Mouse (Mus musculus) hindbrain, postnatal 0 days (tissue): ENCODE results near the gene Ppil1. TPM values are rescaled to one million over a fixed set of nuclear protein-coding genes. Genes with fewer than 3 reads are reported as not detected.
A peak's percentile ranks its signal among the peaks of the same experiment; 100 is the strongest.
"Not testable (repeated sequence)": the region's sequence is repeated elsewhere in the genome, so short reads cannot be mapped to it uniquely, and the experiment has no call there.

Source experiments
- ATAC-seq: fragments of 200-750 bp; cut with Nextera tagmentation; 2 replicates; pipeline ENCODE4 v1.8.0; 2017; ENCODE audit warnings: mild to moderate bottlenecking, moderate TSS enrichment, moderate library complexity
- DNase-seq: peaks from one replicate; pipeline ENCODE4 v3.0.0-alpha.2; 2015; ENCODE audit warnings: low spot score
- H3K27ac ChIP-seq: fragments of 300-500 bp; sonication (generic); 2 replicates; pipeline ENCODE4 v1.5.1; 2014; ENCODE audit warnings: mild to moderate bottlenecking
- H3K27me3 ChIP-seq: fragments of 300-500 bp; sonication (generic); 2 replicates; pipeline ENCODE4 v1.6.1; 2014; ENCODE audit warnings: low read length, mixed read lengths; ENCODE audit not compliant: insufficient read depth
- H3K36me3 ChIP-seq: fragments of 300-500 bp; sonication (generic); 2 replicates; pipeline ENCODE4 v1.6.1; 2014; ENCODE audit warnings: low read length, mixed read lengths; ENCODE audit not compliant: insufficient read depth
- H3K4me1 ChIP-seq: fragments of 300-500 bp; sonication (generic); 2 replicates; pipeline ENCODE4 v1.6.1; 2014; ENCODE audit warnings: antibody characterized with exemption, low read length, mixed read lengths; ENCODE audit not compliant: insufficient read depth
- H3K4me2 ChIP-seq: fragments of 300-500 bp; sonication (generic); 2 replicates; pipeline ENCODE4 v1.6.1; 2014; ENCODE audit warnings: low read depth, mild to moderate bottlenecking, low read length, moderate library complexity, mixed read lengths
- H3K4me3 ChIP-seq: fragments of 300-500 bp; sonication (generic); 2 replicates; pipeline ENCODE4 v1.5.1; 2014; ENCODE audit warnings: low read length
- H3K9ac ChIP-seq: fragments of 300-500 bp; sonication (generic); replicated peaks from 2 replicates; pipeline ENCODE4 v1.6.1; 2014; ENCODE audit warnings: mild to moderate bottlenecking, low read length, moderate library complexity, mixed read lengths
- H3K9me3 ChIP-seq: fragments of 300-500 bp; sonication (generic); 2 replicates; pipeline ENCODE4 v1.6.1; 2016; ENCODE audit warnings: low read length, mixed read lengths
- CTCF ChIP-seq: IDR thresholded peaks from 2 replicates; pipeline ENCODE4 v1.5.1; 2016; ENCODE audit warnings: antibody characterized with exemption, control low read depth, low read depth
- WGBS: fragments of 180-500 bp; shearing (Covaris S2); extraction: QIAGEN DNeasy Blood & Tissue Kit; methylation state at CpG from one replicate; pipeline ENCODE4 v1.1.7; 2014; 5-methylcytosine and 5-hydroxymethylcytosine counted together
- polyA plus RNA-seq: library from polyadenylated mRNA; unstranded; fragments of >200 nt; fragmentation: Nextera tagmentation; extraction: Ambion mirVana; gene quantifications from 2 replicates; pipeline ENCODE4 v1.2.1, GENCODE M21; 2015
- total RNA-seq: library from RNA; depleted of rRNA; stranded (reverse); fragments of >200 nt; gene quantifications from 2 replicates; pipeline ENCODE4 v1.2.3, GENCODE M21; 2014

Ppil1 gene
- total and polyA plus RNA-seq, 2 experiments from 2014 or later = 81.4 to 87.7 TPM

- Histone ChIP-seq H3K4me3 (no peak overlapping the region), H3K4me1 (no peaks in the 10 kb centered on the region), H3K9me3 (no peaks in the 10 kb centered on the region), H3K36me3 (peaks cover 14% of the 10 kb centered on the region; the same call in 1 of the 2 replicates), H3K27me3 (no peaks in the 10 kb centered on the region), H3K9ac (no peak overlapping the region), H3K4me2 (no peak overlapping the region), H3K27ac (no peak overlapping the region)
- ATAC-seq (no peak), DNase-seq (no peak)
- TF ChIP-seq CTCF = no peak
- WGBS = 94% methylated on average over 10 of the region's 10 CpGs
Observed at GRCm38 (mm10) chr17:29257001-29257511, 6.9 kb downstream of the Ppil1 start.

- H3K9ac ChIP-seq = no peak overlapping the region
- H3K36me3 ChIP-seq = peaks cover 14% of the 10 kb centered on the region; the same call in 1 of the 2 replicates
- H3K4me1 ChIP-seq = no peaks in the 10 kb centered on the region
- H3K27ac ChIP-seq = no peak overlapping the region
- 78% methylated on average over 6 of the region's 6 CpGs for WGBS
- no peaks in the 10 kb centered on the region for H3K27me3 ChIP-seq
- no peaks in the 10 kb centered on the region for H3K9me3 ChIP-seq
- ATAC-seq (no peak), DNase-seq (no peak)
- H3K4me3 ChIP-seq = no peak overlapping the region
- no peak overlapping the region for H3K4me2 ChIP-seq
- no peak for TF ChIP-seq CTCF
Observed at GRCm38 (mm10) chr17:29256507-29256906, 7.5 kb downstream of the Ppil1 start.

- ATAC-seq, H3K9ac ChIP-seq, H3K4me1 ChIP-seq, H3K27ac ChIP-seq, DNase-seq, H3K9me3 ChIP-seq, H3K4me2 ChIP-seq, H3K4me3 ChIP-seq, H3K27me3 ChIP-seq: not testable (repeated sequence)
- WGBS = 86% methylated on average over 6 of the region's 6 CpGs
- peaks cover 12% of the 10 kb centered on the region; the same call in 1 of the 2 replicates for H3K36me3 ChIP-seq
Observed at GRCm38 (mm10) chr17:29254784-29255183, 9.2 kb downstream of the Ppil1 start.

- no peak for TF ChIP-seq CTCF
- Histone ChIP-seq H3K9me3 (no peaks in the 10 kb centered on the region), H3K36me3 (peaks cover 12% of the 10 kb centered on the region; the same call in 1 of the 2 replicates), H3K27me3 (no peaks in the 10 kb centered on the region), H3K4me1 (no peaks in the 10 kb centered on the region), H3K4me3 (no peak overlapping the region), H3K4me2 (no peak overlapping the region), H3K9ac (no peak overlapping the region), H3K27ac (no peak overlapping the region)
- DNase-seq (no peak), ATAC-seq (no peak)
- WGBS = 88% methylated on average over 9 of the region's 9 CpGs
Observed at GRCm38 (mm10) chr17:29253684-29254083, 10.3 kb downstream of the Ppil1 start.

GRCm38 (mm10) chr17:29253236-29253635 is 10.8 kb downstream of the Ppil1 start:
- peaks cover 12% of the 10 kb centered on the region; the same call in 1 of the 2 replicates for H3K36me3 ChIP-seq
- H3K4me2 ChIP-seq = no peak overlapping the region
- H3K4me3 ChIP-seq = no peak overlapping the region
- TF ChIP-seq CTCF = no peak
- ATAC-seq (no peak), DNase-seq (no peak)
- no peak overlapping the region for H3K9ac ChIP-seq
- no peak overlapping the region for H3K27ac ChIP-seq
- no peaks in the 10 kb centered on the region for H3K9me3 ChIP-seq
- WGBS = 96% methylated on average over 2 of the region's 2 CpGs
- no peaks in the 10 kb centered on the region for H3K27me3 ChIP-seq
- no peaks in the 10 kb centered on the region for H3K4me1 ChIP-seq

- DNase-seq = peak; percentile 60
- 57% methylated on average over 15 of the region's 15 CpGs for WGBS
- no peak overlapping the region for H3K27ac ChIP-seq
Observed at GRCm38 (mm10) chr17:29251608-29252390, 12.2 kb downstream of the Ppil1 start.

GRCm38 (mm10) chr17:29251006-29251405 is 13.0 kb downstream of the Ppil1 start:
- H3K27me3 ChIP-seq, H3K27ac ChIP-seq, DNase-seq, H3K4me2 ChIP-seq, H3K36me3 ChIP-seq, H3K4me3 ChIP-seq, ATAC-seq, H3K9me3 ChIP-seq, H3K4me1 ChIP-seq, H3K9ac ChIP-seq: not testable (repeated sequence)
- 74% methylated on average over 14 of the region's 14 CpGs for WGBS

More at GRCm38 (mm10) chr17:29251608-29252390, 12.2 kb downstream of the Ppil1 start:
- Histone ChIP-seq H3K36me3 (peaks cover 4% of the 10 kb centered on the region; the same call in 1 of the 2 replicates), H3K9ac (no peak overlapping the region), H3K4me2 (no peak overlapping the region), H3K9me3 (no peaks in the 10 kb centered on the region), H3K27me3 (no peaks in the 10 kb centered on the region), H3K4me1 (no peaks in the 10 kb centered on the region), H3K4me3 (no peak overlapping the region)
- no peak for TF ChIP-seq CTCF
- ATAC-seq = no peak
